Mouse (Mus musculus): ENCODE data around the gene Grm4. TPM values are rescaled to one million over a fixed set of nuclear protein-coding genes. Genes with fewer than 3 reads are reported as not detected.

Gene Grm4
- polyA plus RNA-seq, 1 experiment from 2014 or later = 9.1 TPM

DNA sequence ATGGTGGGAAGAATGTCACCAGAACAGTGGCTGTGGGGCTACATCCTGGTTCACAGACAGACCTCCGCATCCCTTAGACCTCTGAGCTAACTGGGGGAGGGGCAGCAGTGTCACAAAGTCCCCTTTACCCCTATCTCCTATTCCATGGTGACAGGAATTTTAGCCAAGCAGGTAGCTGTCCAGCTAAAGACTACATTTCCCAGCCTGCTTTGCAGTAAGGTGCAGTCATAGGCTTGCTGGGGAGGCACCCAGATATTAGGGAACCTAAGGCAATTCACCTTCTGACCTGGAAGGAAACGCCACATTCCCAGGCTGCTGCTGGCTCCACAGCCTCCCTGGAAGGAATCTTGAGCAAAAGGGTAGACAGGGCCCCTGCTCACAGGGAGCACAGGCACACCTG is 20.1 kb upstream of the Grm4 start:
- H3K9me3 ChIP-seq (ENCODE audit: control insufficient read depth, low read length) = no peaks in the 10 kb centered on the region
- H3K9ac ChIP-seq (replicated peaks; ENCODE audit: low read depth, low read length) = no peak overlapping the region
- no peak overlapping the region for H3K4me3 ChIP-seq (ENCODE audit: low read depth, low read length)
- no peaks in the 10 kb centered on the region for H3K27me3 ChIP-seq (ENCODE audit: control insufficient read depth, insufficient read depth, low read length)
- no peak overlapping the region for H3K27ac ChIP-seq (ENCODE audit: low read depth, low read length)
- H3K36me3 ChIP-seq (ENCODE audit: control insufficient read depth, insufficient read depth, low read length) = no peaks in the 10 kb centered on the region
- no peak overlapping the region for H3K4me2 ChIP-seq (ENCODE audit: low read depth, low read length)
- ATAC-seq (ENCODE audit: low read depth) = no peak
- no peaks in the 10 kb centered on the region for H3K4me1 ChIP-seq (ENCODE audit: control insufficient read depth, insufficient read depth, low read length)
- 77% methylated on average over 2 of the region's 2 CpGs for WGBS

DNA sequence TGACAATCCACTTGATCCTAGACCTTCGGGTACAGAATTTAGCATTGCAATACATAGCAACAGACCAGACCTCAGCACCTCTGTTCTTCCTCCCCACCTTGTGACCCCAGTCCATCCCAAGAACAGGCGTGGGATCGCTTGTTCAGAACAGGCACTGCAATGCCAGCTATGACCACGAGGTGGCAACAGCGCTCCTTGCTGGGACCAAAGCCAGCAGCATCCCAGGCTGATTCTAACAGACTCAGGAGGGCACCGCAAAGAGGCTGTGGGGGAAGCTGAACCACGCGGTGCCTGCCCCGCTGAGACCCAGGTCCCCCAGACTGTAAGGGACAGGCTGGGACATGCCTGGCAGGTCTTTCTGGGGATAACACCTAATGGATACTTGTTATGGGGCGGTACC is 13.5 kb upstream of the Grm4 start:
- H3K4me2 ChIP-seq (ENCODE audit: low read depth, low read length) = no peak overlapping the region
- no peak overlapping the region for H3K9ac ChIP-seq (replicated peaks; ENCODE audit: low read depth, low read length)
- no peaks in the 10 kb centered on the region for H3K27me3 ChIP-seq (ENCODE audit: control insufficient read depth, insufficient read depth, low read length)
- H3K4me3 ChIP-seq (ENCODE audit: low read depth, low read length) = no peak overlapping the region
- WGBS = 4% methylated on average over 10 of the region's 10 CpGs
- H3K9me3 ChIP-seq (ENCODE audit: control insufficient read depth, low read length) = no peaks in the 10 kb centered on the region
- no peak overlapping the region for H3K27ac ChIP-seq (ENCODE audit: low read depth, low read length)
- H3K36me3 ChIP-seq (ENCODE audit: control insufficient read depth, insufficient read depth, low read length) = no peaks in the 10 kb centered on the region
- no peaks in the 10 kb centered on the region for H3K4me1 ChIP-seq (ENCODE audit: control insufficient read depth, insufficient read depth, low read length)
- ATAC-seq (ENCODE audit: low read depth) = 0 out of 2 replicates have a peak, but pooled peaks have one; percentile 60

- no peak overlapping the region for H3K9ac ChIP-seq (replicated peaks; ENCODE audit: low read depth, low read length)
- H3K36me3 ChIP-seq (ENCODE audit: control insufficient read depth, insufficient read depth, low read length) = no peaks in the 10 kb centered on the region
- 86% methylated on average over 3 of the region's 3 CpGs for WGBS
- H3K4me1 ChIP-seq (ENCODE audit: control insufficient read depth, insufficient read depth, low read length) = no peaks in the 10 kb centered on the region
- H3K27ac ChIP-seq (ENCODE audit: low read depth, low read length) = no peak overlapping the region
- no peaks in the 10 kb centered on the region for H3K27me3 ChIP-seq (ENCODE audit: control insufficient read depth, insufficient read depth, low read length)
- H3K9me3 ChIP-seq (ENCODE audit: control insufficient read depth, low read length) = no peaks in the 10 kb centered on the region
- H3K4me3 ChIP-seq (ENCODE audit: low read depth, low read length) = no peak overlapping the region
- no peak for ATAC-seq (ENCODE audit: low read depth)
- no peak overlapping the region for H3K4me2 ChIP-seq (ENCODE audit: low read depth, low read length)
These were observed 12.2 kb upstream of the Grm4 start for GRCm38 (mm10) chr17:27533354-27533753.

GRCm38 (mm10) chr17:27532095-27532494 is 10.9 kb upstream of the Grm4 start:
- ATAC-seq (ENCODE audit: low read depth) = no peak
- H3K36me3 ChIP-seq (ENCODE audit: control insufficient read depth, insufficient read depth, low read length) = no peaks in the 10 kb centered on the region
- H3K4me3 ChIP-seq (ENCODE audit: low read depth, low read length) = no peak overlapping the region
- H3K27me3 ChIP-seq (ENCODE audit: control insufficient read depth, insufficient read depth, low read length) = no peaks in the 10 kb centered on the region
- WGBS = 93% methylated on average over 8 of the region's 8 CpGs
- H3K9me3 ChIP-seq (ENCODE audit: control insufficient read depth, low read length) = no peaks in the 10 kb centered on the region
- H3K4me2 ChIP-seq (ENCODE audit: low read depth, low read length) = no peak overlapping the region
- no peaks in the 10 kb centered on the region for H3K4me1 ChIP-seq (ENCODE audit: control insufficient read depth, insufficient read depth, low read length)
- H3K9ac ChIP-seq (replicated peaks; ENCODE audit: low read depth, low read length) = no peak overlapping the region
- no peak overlapping the region for H3K27ac ChIP-seq (ENCODE audit: low read depth, low read length)

GRCm38 (mm10) chr17:27528767-27529166 is 7.6 kb upstream of the Grm4 start:
- Histone ChIP-seq H3K27ac (ENCODE audit: low read depth, low read length) (no peak overlapping the region), H3K9me3 (ENCODE audit: control insufficient read depth, low read length) (no peaks in the 10 kb centered on the region), H3K4me1 (ENCODE audit: control insufficient read depth, insufficient read depth, low read length) (no peaks in the 10 kb centered on the region), H3K9ac (replicated peaks; ENCODE audit: low read depth, low read length) (no peak overlapping the region), H3K36me3 (ENCODE audit: control insufficient read depth, insufficient read depth, low read length) (no peaks in the 10 kb centered on the region), H3K4me3 (ENCODE audit: low read depth, low read length) (no peak overlapping the region), H3K27me3 (ENCODE audit: control insufficient read depth, insufficient read depth, low read length) (no peaks in the 10 kb centered on the region), H3K4me2 (ENCODE audit: low read depth, low read length) (no peak overlapping the region)
- no peak for ATAC-seq (ENCODE audit: low read depth)
- 89% methylated on average over 5 of the region's 5 CpGs for WGBS

DNA sequence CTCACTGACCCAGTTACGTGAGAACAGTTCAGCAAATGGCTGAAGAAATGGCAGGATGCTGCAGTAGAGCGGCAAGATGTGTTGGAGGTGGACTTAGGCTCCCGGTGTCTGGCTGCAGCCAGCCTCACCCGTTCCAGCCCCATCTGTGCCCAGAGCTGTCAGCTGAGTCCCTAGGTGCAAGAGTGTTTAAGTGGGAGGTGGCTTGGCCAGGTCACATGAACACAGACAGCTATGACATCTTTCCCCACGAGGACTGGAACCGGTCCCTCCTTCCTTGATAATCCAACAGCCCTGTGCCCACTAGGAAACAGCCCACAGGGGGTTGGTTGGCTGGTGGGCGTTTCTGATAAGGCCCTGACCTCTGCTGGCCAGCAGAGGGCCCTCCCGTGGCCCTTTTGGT is 6.8 kb upstream of the Grm4 start:
- Histone ChIP-seq H3K9me3 (ENCODE audit: control insufficient read depth, low read length) (no peaks in the 10 kb centered on the region), H3K4me2 (ENCODE audit: low read depth, low read length) (no peak overlapping the region), H3K27me3 (ENCODE audit: control insufficient read depth, insufficient read depth, low read length) (no peaks in the 10 kb centered on the region), H3K9ac (replicated peaks; ENCODE audit: low read depth, low read length) (no peak overlapping the region), H3K4me3 (ENCODE audit: low read depth, low read length) (no peak overlapping the region), H3K36me3 (ENCODE audit: control insufficient read depth, insufficient read depth, low read length) (no peaks in the 10 kb centered on the region), H3K27ac (ENCODE audit: low read depth, low read length) (no peak overlapping the region), H3K4me1 (ENCODE audit: control insufficient read depth, insufficient read depth, low read length) (no peaks in the 10 kb centered on the region)
- ATAC-seq (ENCODE audit: low read depth) = no peak
- WGBS = 54% methylated on average over 8 of the region's 8 CpGs

DNA sequence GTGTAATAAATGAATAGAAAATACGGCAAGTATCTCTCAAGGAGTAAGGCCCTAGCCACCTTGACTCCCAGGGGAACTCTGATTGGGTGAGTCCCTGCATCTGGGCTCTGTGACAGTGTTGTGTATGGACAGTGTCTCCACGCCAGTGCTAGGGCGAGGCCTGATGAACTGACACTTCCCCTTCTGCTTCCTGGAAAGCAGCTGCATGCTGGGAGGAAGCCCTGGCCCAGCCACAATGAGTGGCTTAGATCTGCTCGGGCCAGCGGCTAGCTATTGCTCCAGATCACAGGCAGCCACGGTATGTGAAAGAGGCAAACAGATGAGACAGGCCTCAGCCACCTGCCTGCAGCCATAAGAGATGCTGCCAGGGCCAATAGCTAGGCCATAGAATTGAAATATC is 6.0 kb upstream of the Grm4 start:
- H3K36me3 ChIP-seq (ENCODE audit: control insufficient read depth, insufficient read depth, low read length) = no peaks in the 10 kb centered on the region
- H3K9me3 ChIP-seq (ENCODE audit: control insufficient read depth, low read length) = no peaks in the 10 kb centered on the region
- H3K27ac ChIP-seq (ENCODE audit: low read depth, low read length) = no peak overlapping the region
- no peaks in the 10 kb centered on the region for H3K27me3 ChIP-seq (ENCODE audit: control insufficient read depth, insufficient read depth, low read length)
- no peak overlapping the region for H3K9ac ChIP-seq (replicated peaks; ENCODE audit: low read depth, low read length)
- no peaks in the 10 kb centered on the region for H3K4me1 ChIP-seq (ENCODE audit: control insufficient read depth, insufficient read depth, low read length)
- no peak for ATAC-seq (ENCODE audit: low read depth)
- H3K4me3 ChIP-seq (ENCODE audit: low read depth, low read length) = no peak overlapping the region
- H3K4me2 ChIP-seq (ENCODE audit: low read depth, low read length) = no peak overlapping the region
- WGBS = 76% methylated on average over 6 of the region's 6 CpGs

DNA sequence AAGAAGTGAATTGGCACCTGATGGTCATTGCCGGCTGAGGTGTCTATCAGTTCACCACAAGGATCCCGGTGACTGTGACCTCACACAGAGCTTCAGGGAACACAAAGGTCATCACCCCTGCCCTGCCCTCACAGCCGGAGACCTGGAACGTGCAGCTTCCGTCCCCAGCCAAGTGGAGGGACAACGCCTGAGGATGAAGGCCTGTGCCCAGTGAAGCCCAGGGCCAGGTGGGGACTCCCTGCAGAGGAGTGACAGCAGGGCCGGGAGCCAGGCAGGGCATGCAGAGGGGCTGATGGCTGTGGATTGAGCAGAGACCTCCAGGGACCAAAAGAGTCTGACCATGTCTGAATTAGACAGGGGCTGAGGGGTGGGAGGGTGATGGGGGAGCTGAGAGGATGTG is 1.9 kb upstream of the Grm4 start:
- Histone ChIP-seq H3K4me3 (ENCODE audit: low read depth, low read length) (no peak overlapping the region), H3K27me3 (ENCODE audit: control insufficient read depth, insufficient read depth, low read length) (peaks cover 3% of the 10 kb centered on the region; the same call in 1 of the 2 replicates), H3K27ac (ENCODE audit: low read depth, low read length) (no peak overlapping the region), H3K4me1 (ENCODE audit: control insufficient read depth, insufficient read depth, low read length) (peaks cover 4% of the 10 kb centered on the region; the same call in 1 of the 2 replicates), H3K9ac (replicated peaks; ENCODE audit: low read depth, low read length) (no peak overlapping the region), H3K9me3 (ENCODE audit: control insufficient read depth, low read length) (no peaks in the 10 kb centered on the region), H3K36me3 (ENCODE audit: control insufficient read depth, insufficient read depth, low read length) (no peaks in the 10 kb centered on the region), H3K4me2 (ENCODE audit: low read depth, low read length) (no peak overlapping the region)
- no peak for ATAC-seq (ENCODE audit: low read depth)
- whole genome bisulfite sequencing = 54% methylated on average over 7 of the region's 7 CpGs

GRCm38 (mm10) chr17:27520557-27520956 is 646 bp downstream of the Grm4 start:
- 0 out of 2 replicates have a peak overlapping the region, but pooled peaks have one; percentile 21 for H3K9ac ChIP-seq (replicated peaks; ENCODE audit: low read depth, low read length)
- H3K27ac ChIP-seq (ENCODE audit: low read depth, low read length) = no peak overlapping the region
- H3K9me3 ChIP-seq (ENCODE audit: control insufficient read depth, low read length) = no peaks in the 10 kb centered on the region
- H3K4me3 ChIP-seq (ENCODE audit: low read depth, low read length) = no peak overlapping the region
- peak; percentile 69 for ATAC-seq (ENCODE audit: low read depth)
- 2% methylated on average over 27 of the region's 27 CpGs for WGBS
- H3K4me1 ChIP-seq (ENCODE audit: control insufficient read depth, insufficient read depth, low read length) = peaks cover 4% of the 10 kb centered on the region; the same call in 1 of the 2 replicates
- H3K36me3 ChIP-seq (ENCODE audit: control insufficient read depth, insufficient read depth, low read length) = no peaks in the 10 kb centered on the region
- H3K4me2 ChIP-seq (ENCODE audit: low read depth, low read length) = peak overlapping the region; percentile 30; the same call in 1 of the 2 replicates
- H3K27me3 ChIP-seq (ENCODE audit: control insufficient read depth, insufficient read depth, low read length) = peaks cover 3% of the 10 kb centered on the region; the same call in 1 of the 2 replicates
